Mouse (Mus musculus): ENCODE measurements around the gene Nebl. TPM values are rescaled to one million over a fixed set of nuclear protein-coding genes. Genes with fewer than 3 reads are reported as not detected.
"Not testable (repeated sequence)": the region's sequence is repeated elsewhere in the genome, so short reads cannot be mapped to it uniquely, and the experiment has no call there.

Gene Nebl
- total RNA-seq, 2 experiments from 2014 or later: 148 to 159 TPM

DNA sequence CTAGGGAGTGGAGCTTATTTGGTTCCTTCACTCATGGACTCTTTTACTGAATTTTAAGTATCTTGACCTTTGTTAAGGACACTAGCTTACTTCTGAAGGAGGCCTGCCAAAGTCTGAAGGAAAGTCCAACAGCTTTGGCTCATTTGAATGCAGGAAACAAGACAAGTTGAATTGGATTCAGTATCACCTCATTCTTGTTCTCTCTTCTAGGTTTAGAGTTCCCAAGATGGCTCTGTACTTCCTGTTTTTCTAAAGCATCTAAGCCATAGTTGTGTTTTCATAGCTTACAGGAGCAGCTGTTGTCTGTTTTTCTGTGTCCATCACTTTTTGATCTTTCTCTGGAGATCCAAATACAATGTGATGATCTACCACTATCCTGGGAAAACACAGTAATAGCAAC is 429.9 kb downstream of the Nebl start:
- DNase-seq (ENCODE audit: low spot score in 2 of 2): no peak
- H3K4me3 ChIP-seq: no peak overlapping the region
- TF ChIP-seq CTCF (conservative IDR thresholded peaks at IDR 0.05): no peak
- no peak overlapping the region for H3K27ac ChIP-seq

DNA sequence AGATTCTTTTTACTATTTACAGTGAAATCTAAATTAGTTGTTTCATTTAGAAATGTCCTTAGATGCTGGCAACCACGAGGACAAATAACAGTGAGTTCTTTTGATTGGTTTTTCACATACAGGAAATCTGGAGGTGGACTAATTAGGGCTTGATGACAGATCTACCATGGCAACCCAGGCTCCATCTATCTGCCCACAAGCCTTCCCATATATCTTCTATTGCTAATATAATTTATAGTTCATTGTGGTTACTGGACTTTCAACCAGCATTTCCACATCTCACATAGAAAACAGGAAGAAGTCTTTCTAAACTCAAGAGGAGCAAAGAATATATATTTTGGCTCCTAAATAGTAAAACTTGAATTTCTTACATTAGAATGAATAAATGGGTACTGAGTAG is 433.8 kb downstream of the Nebl start:
- no peak for DNase-seq (ENCODE audit: low spot score in 2 of 2)
- no peak overlapping the region for H3K27ac ChIP-seq
- H3K4me3 ChIP-seq: no peak overlapping the region
- no peak for TF ChIP-seq CTCF (conservative IDR thresholded peaks at IDR 0.05)

GRCm38 (mm10) chr2:17295257-17295656 is 436.0 kb downstream of the Nebl start:
- not testable (repeated sequence) for H3K27ac ChIP-seq; DNase-seq (ENCODE audit: low spot score in 2 of 2); H3K4me3 ChIP-seq

Small RNA genes lying within 50 kb of the gene (microRNA-seq; reads per million reads assigned to microRNA genes)
- gene Mir6419: 0 reads per million in 2 experiments
